Mouse (Mus musculus) thymus, postnatal 10 days (tissue): Measurements from ENCODE around the gene Alg12.
"Not testable (repeated sequence)": the region's sequence is repeated elsewhere in the genome, so short reads cannot be mapped to it uniquely, and the experiment has no call there.

ENCODE experiments used
- DNase-seq, 2 experiments: peaks; one replicate each; pipeline ENCODE4 v3.0.0; 2021; ENCODE audit warnings: low spot score in 2 of 2

Alg12 gene

DNA sequence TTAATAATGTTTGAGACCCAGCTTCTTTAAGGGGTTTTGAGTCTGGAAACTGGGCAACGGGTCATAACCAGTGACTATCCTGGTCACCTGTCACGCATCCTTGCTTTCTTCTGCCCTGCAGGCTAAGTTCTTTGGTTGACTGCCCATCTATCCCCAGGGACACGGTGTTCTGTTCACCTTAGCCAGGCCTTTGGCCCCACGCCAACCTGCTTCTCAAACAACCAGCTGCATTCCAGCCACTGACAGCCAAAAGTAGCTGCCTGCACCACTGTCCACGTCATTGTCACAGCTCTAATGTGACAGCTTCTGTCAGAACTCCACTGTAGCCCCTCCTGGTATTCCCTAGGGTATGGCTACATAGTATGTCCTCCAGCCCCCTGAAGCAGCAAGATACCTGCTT is 12.4 kb upstream of the Alg12 start:
- no peak for DNase-seq

DNA sequence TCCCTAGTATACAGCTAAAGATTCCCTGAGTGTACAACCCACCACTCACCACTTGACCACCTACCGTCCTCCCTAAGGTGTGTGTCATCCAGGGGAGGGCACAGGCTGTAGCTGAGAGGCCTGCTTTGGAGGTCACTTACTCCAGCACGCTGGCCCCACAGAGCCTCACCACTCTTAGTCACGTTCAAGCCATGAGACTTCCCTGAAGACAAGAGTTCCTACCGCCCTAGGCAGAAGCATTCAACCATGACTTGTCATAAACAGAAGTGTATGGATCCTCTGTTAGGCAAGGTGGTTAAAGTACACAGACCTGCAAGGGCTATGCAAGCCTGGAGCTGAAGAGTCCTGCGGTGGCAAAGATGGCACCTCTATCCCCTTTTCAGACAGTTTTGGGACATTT is 11.6 kb upstream of the Alg12 start:
- DNase-seq, result no peak

- DNase-seq, result no peak
These were observed 10.8 kb upstream of the Alg12 start for GRCm38 (mm10) chr15:88829791-88830440.

DNA sequence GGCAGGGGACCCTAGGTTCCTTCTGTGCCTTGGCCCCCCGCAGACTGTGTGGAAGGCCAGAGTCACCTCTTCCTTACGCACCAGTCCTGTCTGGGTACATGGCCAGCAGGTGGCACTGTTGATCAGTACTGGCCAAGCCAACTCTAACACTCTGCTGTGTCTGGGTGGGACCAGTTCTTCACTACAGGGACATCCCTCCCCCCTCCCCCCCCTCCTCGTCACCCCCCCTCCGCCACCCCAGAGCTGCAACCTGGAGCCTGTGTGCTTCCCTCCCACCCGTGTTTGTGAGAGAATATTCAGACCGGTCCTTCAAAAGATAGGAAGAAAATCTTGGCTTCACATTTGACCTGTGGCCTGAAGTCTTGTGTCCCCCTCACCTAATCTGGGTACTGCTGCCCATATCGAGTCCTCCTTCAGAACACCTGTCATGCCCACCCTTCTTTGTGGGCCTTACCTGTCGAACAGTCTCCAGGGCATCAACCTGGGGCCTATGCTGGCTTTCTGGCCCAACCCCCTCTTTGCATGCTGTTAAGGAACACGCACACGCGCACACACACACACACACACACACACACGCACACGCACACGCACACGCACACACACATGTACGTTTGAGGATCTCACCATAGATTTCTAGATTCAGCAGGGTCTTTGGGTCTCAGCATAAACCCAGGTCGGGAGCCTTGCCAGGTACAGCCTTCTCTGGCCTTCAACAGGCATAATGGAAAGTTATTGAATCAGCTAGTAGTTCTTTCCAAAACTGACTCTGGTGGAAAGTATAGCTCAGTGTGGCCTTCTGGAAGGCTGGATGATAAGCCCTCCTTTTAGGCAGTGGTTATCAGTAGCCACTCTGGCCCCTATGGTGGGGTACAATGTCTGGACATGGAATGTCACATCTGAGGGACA is 9.9 kb upstream of the Alg12 start:
- peak; percentile 71 to 90 for DNase-seq

GRCm38 (mm10) chr15:88827991-88828799 is 9.1 kb upstream of the Alg12 start:
- DNase-seq, result peak; percentile 30 to 50

GRCm38 (mm10) chr15:88827466-88827865 is 8.3 kb upstream of the Alg12 start:
- DNase-seq, result no peak

DNA sequence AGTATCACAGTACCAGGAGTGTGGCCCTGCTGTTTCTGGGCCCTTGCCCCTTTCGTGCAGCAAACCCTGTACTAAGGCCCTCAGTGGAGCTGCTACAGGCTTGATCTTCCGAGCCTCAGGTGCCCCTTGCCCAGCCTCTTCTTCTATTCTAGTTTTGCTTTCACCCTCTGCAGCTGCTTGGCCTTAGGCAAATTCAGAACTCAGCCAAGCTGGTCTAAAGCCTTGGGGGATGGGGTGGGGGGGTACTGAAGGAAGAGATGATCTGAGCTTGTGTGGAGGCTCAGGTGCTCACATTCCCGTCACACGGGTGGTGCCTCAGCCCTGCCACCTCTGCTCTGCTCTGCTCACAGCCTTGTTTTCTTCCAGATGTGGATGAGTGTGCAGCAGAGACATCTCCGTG is 4.3 kb upstream of the Alg12 start:
- DNase-seq, result no peak

DNA sequence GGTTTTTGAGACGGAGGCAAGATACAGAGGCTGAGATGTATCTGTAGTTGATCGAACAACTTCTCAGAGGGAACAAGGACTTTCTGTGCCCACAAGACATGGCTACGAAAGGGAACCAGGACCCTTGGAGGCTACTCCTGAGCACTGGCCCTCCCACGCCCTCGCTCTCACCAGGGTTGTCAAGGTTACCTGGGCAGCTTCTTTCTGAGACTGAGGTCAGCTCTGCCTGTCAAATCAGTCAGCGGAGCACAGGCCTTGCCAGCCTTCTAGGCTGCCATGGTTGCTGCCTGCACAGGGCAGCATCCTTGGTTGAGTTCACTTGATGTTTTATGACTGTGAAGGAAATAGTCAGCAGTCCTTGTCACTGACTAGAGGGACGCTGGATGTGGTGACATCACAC is 3.4 kb upstream of the Alg12 start:
- no peak for DNase-seq

DNA sequence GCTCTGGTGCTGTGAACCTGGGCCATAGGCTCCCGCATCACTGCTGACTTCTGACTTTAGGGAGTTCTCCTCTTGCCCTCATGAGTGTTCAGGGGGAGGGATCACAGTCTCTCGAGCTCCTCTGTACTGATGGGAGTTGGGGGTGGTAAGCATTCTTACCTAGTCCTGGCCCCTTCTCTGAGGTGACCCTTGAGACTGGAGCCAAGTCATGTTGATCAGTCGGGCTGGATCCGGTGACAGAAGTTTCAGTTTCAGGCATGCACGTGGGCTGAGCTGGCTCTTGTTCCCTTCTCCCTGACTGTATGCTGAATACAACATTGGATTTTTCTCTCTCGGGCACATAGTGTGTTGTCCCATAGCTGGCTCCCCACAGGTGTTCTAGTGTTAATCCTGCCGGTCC is 2.3 kb upstream of the Alg12 start:
- no peak for DNase-seq

DNA sequence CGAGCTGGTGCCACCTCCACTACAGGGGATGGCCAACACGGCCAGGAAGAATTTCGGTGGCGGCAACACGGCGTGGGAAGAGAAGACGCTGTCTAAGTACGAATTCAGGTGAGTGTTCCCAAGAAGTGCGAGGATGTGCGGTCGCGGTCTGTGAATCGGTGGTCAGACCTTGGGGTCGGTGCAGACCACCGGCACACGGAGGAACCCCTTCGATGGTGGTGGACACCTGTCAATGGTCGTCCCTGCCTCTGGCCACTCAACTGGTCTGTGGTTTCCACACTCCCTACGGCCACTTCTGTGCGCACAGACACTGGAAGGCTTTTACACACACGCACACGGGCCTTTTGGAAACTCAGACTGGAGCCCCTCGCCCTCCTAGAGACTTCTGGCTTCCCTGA is 787 bp upstream of the Alg12 start:
- DNase-seq, result no peak

- no peak for DNase-seq
These were observed 3.9 kb downstream of the Alg12 start for GRCm38 (mm10) chr15:88815196-88815700.

DNA sequence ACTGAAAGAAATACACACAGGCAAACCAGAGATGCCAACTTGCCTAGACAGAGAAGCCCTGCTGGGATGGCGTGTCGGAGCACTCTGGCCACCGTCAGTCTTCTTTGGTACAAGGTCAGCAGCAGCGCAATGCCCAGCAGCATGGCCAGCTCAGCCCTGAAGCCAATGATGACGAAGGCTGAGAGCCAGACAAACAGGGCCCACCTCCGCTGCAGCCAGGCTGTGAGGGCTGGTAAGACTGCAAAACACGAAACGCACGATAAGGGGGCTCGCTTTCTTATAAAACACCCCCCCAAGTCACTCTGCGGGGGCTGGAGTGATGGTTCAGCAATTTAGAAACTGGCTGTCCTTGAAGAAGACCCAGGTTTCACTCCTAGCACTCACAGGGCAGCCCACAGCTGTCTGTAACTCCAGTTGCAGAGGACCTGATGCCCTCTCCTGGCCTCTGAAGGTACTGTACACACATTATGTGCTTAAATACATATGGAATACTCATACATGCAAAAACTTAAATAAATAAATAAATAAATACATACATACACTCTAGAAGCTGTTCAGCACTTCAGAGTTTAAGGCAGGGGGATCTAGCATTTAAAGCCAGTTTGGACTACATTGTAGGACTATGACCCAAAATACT is 4.6 kb downstream of the Alg12 start:
- no peak for DNase-seq

DNA sequence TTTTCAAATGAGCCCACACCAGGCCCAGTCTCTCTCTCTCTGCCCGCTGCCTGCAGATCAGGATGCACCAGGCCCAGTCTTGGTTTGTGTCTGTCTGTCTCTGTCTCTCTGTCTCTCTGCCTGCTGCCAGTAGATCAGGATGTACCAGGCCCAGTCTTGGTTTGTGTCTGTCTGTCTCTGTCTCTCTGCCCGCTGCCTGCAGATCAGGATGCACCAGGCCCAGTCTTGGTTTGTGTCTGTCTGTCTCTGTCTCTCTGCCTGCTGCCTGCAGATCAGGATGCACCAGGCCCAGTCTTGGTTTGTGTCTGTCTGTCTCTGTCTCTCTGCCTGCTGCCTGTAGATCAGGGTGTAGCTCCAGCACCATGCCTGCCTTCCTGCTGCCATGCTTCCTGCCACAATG is 5.2 kb downstream of the Alg12 start:
- not testable (repeated sequence) for DNase-seq

DNA sequence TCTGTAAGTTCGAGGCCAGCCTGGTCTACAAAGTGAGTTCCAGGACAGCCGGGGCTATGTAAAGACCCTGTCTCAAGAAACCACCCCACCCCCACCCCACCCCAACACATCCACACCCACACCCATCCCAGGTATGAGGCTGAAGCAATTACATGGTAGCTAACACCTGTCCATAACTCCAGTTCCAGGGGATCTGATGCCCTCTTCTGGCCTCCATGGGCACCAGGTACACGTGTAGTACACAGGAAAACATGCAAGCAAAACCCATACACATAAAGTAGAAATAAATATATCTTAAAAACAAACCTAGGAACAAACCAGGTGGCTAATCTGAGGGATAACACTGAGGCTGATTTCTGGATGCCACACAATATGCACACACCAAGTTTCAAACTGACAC is 5.9 kb downstream of the Alg12 start:
- no peak for DNase-seq

DNA sequence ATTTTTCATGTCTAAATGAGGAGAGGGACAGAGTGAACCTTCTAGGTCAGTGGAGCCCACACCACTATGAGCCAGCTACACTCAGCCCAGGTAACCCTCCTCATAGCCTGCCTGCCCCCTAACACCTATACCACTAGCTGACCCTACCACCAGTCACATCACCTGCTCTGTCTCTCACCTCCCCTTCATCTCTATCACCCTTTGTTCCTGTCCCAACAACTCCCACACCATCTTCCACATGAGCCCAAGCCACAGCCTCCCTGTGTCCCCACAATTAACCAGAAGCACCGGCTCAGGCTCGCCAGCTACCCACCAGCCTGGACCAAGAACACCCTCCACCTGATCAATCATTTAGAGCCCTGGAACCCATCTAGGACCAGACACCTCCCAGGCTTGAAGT is 8.7 kb downstream of the Alg12 start:
- no peak for DNase-seq

DNA sequence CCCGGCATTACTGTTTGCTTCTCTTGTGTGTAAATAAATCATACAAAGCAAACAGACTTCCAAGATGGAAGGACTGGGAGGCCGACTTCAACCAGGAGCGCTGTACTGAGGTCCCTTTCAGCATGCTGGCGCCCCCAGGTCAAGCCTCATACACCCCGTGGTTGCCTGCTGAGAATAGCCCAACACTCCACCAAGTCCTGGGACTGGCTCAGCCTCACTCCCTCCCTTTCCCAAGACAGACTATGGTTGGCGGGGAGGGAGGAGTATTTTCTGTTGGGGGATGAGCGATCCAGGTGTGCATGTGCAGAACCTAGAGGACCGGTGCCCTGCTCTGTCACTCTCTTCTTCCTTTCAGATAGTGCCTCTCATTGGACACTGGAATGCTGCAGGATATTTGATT is 11.0 kb downstream of the Alg12 start:
- no peak for DNase-seq

DNA sequence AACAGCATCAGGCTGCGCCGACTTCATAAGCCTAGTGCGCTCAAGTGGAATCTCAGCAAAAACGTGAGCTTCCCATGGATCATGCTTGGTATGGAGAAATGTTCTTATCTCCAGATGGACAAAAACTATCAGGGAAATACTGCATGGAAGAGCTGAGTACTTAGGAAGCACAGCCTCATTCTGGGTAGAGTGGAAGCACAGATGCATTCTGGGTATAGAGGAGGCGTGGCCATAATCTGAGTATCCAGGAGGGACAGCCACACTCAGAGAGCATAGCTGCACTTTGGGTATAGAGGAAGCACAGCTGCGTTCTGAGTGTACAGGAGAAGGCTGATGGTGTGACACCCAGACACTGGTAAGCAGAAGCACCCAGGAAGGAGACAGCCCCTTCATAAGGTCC is 16.8 kb downstream of the Alg12 start:
- no peak for DNase-seq

DNA sequence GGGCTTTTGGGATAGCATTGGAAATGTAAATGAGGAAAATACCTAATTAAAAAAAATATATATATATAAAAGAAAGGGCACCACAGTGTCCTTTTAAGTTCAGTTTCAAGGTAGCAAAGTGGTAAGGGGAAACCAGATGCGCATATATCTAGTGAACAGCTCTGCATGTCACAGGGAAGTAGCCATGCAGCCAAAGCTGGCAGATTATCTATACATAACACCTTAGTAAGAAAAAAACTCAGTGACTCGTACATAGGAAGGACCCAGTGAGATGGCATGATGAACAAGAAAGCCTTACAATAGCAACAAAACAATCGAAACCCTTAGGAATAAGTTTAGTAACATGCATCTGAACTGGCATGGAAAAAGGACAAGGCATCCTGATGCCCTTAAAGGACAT is 17.2 kb downstream of the Alg12 start:
- DNase-seq, result no peak

- no peak for DNase-seq
These were observed 18.2 kb downstream of the Alg12 start for GRCm38 (mm10) chr15:88800921-88801354.

DNA sequence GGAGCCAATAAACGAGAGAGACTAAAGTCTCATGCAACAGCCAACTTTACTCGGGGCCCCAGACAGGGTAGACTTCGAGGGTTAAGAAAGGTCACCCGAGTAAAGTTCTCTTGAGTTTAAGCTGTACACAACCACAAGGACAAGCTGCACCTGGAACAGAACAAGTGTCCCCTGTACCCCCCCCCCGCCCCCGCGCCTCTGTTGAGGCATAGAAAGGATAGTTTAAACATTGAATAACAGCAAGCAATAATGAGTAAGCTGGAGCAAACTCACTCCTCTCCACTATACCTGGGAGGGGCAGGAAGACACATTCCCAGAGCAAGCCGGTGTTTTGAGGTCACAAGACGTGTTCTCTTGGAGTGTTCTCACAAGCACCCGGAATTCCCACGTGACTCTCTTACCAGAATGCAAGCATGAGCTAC is 19.2 kb downstream of the Alg12 start:
- no peak for DNase-seq

DNA sequence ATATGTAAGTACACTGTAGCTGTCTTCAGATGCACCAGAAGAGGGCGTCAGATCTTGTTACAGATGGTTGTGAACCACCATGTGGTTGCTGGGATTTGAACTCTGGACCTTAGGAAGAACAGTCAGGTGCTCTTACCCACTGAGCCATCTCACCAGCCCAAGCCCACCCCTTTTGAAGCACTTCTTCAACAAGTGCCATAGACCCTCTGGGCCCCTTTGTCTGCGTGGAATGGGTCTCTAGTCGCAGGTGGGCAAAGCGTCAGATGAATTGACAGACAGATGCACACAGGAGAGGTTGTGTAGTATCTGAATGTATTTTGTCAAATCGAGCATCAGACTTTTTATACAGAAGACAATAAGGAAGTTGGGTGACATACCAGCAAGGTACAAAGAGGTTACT is 24.4 kb downstream of the Alg12 start:
- DNase-seq, result not testable (repeated sequence)
